Mouse (Mus musculus) stomach, embryonic 15.5 days (tissue): ENCODE measurements around the gene Tmem150b. TPM values are rescaled to one million over a fixed set of nuclear protein-coding genes. Genes with fewer than 3 reads are reported as not detected.
A peak's percentile ranks its signal among the peaks of the same experiment; 100 is the strongest.

Source experiments
- ATAC-seq: fragments of 200-750 bp; cut with Nextera tagmentation; 2 replicates; pipeline ENCODE4 v1.8.0; 2017; ENCODE audit warnings: low read depth, moderate number of reproducible peaks, moderate TSS enrichment; ENCODE audit not compliant: insufficient read depth, low FRiP score
- H3K27ac ChIP-seq: fragments of 300-500 bp; sonication (generic); 2 replicates; pipeline ENCODE4 v1.5.1; 2015; ENCODE audit warnings: mild to moderate bottlenecking, inconsistent platforms
- H3K27me3 ChIP-seq: fragments of 300-500 bp; sonication (generic); replicated peaks from 2 replicates; pipeline ENCODE4 v1.6.1; 2015; ENCODE audit warnings: inconsistent platforms
- H3K36me3 ChIP-seq: fragments of 300-500 bp; sonication (generic); 2 replicates; pipeline ENCODE4 v1.6.1; 2015; ENCODE audit warnings: inconsistent platforms
- H3K4me1 ChIP-seq: fragments of 300-500 bp; sonication (generic); 2 replicates; pipeline ENCODE4 v1.6.1; 2015; ENCODE audit warnings: inconsistent platforms
- H3K4me2 ChIP-seq: fragments of 300-500 bp; sonication (generic); 2 replicates; pipeline ENCODE4 v1.6.1; 2015; ENCODE audit warnings: mild to moderate bottlenecking, inconsistent platforms
- H3K4me3 ChIP-seq: fragments of 300-500 bp; sonication (generic); replicated peaks from 2 replicates; pipeline ENCODE4 v1.5.1; 2015; ENCODE audit warnings: inconsistent platforms
- H3K9ac ChIP-seq: fragments of 300-500 bp; sonication (generic); 2 replicates; pipeline ENCODE4 v1.6.1; 2015; ENCODE audit warnings: inconsistent platforms
- H3K9me3 ChIP-seq: fragments of 300-500 bp; sonication (generic); 2 replicates; pipeline ENCODE4 v1.6.1; 2016; ENCODE audit warnings: inconsistent platforms
- WGBS: fragments of 180-500 bp; shearing (Covaris S2); methylation state at CpG from one replicate; pipeline ENCODE4 v1.1.7; 2015; 5-methylcytosine and 5-hydroxymethylcytosine counted together
- polyA plus RNA-seq: library from polyadenylated mRNA; unstranded; fragments of >200 nt; fragmentation: Nextera tagmentation; extraction: Ambion mirVana; gene quantifications from 2 replicates; pipeline ENCODE4 v1.2.1, GENCODE M21; 2015

Tmem150b gene
- polyA plus RNA-seq, result 0.85 and 0.88 TPM in 2 replicates

DNA sequence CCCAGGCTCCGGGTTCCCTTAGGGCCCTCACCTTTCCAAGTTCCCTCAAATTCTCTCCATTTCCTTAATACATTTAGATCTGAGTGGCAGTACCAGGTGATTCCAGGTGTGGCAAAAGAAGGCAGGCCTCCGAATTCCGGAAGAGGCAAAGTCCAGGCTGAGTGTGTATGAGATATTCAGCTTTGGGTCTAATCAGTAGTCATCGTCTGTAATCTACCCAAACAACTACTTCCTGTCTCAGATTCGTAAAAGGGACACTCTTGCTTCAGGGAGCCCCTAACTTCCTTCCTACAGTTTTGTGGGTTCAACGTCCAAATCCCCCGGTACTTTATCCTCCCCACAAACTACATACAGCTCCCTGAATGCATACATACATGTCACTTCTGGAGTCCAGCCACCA lies at the start of gene Tmem150b:
Tmem150b (minus strand) TSS at position 81 of the 400 bp plus-strand sequence.
- peaks cover 10% of the 10 kb centered on the region; the same call in 1 of the 2 replicates for H3K4me1 ChIP-seq
- no peaks in the 10 kb centered on the region for H3K36me3 ChIP-seq
- ATAC-seq, result no peak
- H3K27ac ChIP-seq, result peak within 1 kb of the TSS; percentile 82
- no peaks in the 10 kb centered on the region for H3K27me3 ChIP-seq
- peak within 1 kb of the TSS; percentile 59 for H3K4me2 ChIP-seq
- no peaks in the 10 kb centered on the region for H3K9me3 ChIP-seq
- no peak within 1 kb of the TSS for H3K9ac ChIP-seq
- 66% methylated on average over 7 of the region's 7 CpGs for WGBS
- peak within 1 kb of the TSS; percentile 40 for H3K4me3 ChIP-seq

DNA sequence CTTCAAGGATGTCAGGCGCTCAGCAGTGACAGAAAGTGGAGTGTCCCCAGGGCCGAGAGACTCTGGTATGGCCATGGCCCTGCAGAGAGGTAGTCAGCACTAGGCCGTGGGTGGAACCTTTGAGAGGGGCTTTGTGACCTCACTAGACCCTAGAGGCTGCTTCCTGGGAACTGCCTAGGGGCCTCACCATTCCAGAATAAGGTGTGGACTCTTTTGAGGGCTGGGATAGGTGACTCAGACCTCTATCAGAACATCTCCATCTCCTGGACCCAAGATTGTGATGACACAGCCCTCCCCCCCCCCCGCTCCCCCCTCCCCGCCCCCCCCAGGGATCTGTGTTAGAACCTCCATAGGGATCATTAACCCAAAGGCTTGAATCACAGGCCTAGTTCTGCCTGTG lies 46.2 kb upstream of the Tmem150b start, which contains the start of gene Fam71e2:
Fam71e2 (minus strand) TSS at position 101 of the 400 bp plus-strand sequence.
- Histone ChIP-seq H3K4me2 (no peak within 1 kb of the TSS), H3K36me3 (no peaks in the 10 kb centered on the region), H3K27me3 (peaks cover 8% of the 10 kb centered on the region; the same call in 1 of the 2 replicates), H3K9ac (no peak within 1 kb of the TSS), H3K4me1 (no peaks in the 10 kb centered on the region), H3K9me3 (no peaks in the 10 kb centered on the region), H3K27ac (no peak within 1 kb of the TSS), H3K4me3 (no peak within 1 kb of the TSS)
- ATAC-seq, result no peak
- WGBS, result 73% methylated on average over 4 of the region's 5 CpGs

DNA sequence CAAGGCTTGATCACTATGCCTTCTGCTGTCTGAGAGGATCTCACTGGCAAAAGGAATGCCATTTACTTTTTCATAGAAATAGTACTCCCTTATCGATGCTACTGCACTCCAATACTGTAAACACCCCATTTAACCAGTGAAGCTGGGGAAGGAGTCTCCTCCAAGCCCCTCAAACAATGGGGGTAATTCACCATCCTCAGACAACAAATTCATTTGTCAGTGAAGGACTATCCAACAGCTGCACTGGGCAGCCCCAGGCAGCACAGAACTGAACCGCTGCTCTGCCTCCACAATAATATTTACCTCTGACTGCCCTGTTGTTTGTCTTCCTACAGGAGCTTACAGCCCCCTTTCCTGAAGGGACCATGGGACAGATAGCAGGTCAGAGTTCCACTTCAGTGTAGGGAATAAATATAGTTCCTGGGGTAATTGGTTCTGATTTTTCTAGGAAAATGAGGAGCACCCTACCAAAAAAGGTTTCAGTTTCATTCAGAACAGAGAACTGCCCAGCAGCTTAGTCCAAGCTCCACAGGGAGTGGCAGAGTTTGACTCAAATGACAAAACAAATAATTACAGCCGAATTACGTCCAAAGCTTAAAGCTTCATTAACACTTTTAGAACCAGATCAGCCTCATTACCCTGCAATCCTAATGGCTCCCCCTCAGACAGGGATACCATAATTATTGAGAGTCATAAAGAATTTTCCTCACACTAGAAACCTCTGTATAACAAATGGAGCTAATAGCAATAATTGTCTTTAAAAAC lies 40.1 kb upstream of the Tmem150b start:
- H3K9ac ChIP-seq, result no peak overlapping the region
- no peaks in the 10 kb centered on the region for H3K9me3 ChIP-seq
- H3K4me3 ChIP-seq, result no peak overlapping the region
- H3K4me2 ChIP-seq, result 0 out of 2 replicates have a peak overlapping the region, but pooled peaks have one; percentile 2
- no peak overlapping the region for H3K27ac ChIP-seq
- ATAC-seq, result no peak
- WGBS, result 12% methylated on average over 4 of the region's 4 CpGs
- H3K4me1 ChIP-seq, result no peaks in the 10 kb centered on the region
- no peaks in the 10 kb centered on the region for H3K27me3 ChIP-seq
- no peaks in the 10 kb centered on the region for H3K36me3 ChIP-seq

GRCm38 (mm10) chr7:4759670-4760069 lies 34.6 kb upstream of the Tmem150b start:
- 41% methylated on average over 1 of the region's 1 CpGs for WGBS
- H3K9ac ChIP-seq, result no peak overlapping the region

DNA sequence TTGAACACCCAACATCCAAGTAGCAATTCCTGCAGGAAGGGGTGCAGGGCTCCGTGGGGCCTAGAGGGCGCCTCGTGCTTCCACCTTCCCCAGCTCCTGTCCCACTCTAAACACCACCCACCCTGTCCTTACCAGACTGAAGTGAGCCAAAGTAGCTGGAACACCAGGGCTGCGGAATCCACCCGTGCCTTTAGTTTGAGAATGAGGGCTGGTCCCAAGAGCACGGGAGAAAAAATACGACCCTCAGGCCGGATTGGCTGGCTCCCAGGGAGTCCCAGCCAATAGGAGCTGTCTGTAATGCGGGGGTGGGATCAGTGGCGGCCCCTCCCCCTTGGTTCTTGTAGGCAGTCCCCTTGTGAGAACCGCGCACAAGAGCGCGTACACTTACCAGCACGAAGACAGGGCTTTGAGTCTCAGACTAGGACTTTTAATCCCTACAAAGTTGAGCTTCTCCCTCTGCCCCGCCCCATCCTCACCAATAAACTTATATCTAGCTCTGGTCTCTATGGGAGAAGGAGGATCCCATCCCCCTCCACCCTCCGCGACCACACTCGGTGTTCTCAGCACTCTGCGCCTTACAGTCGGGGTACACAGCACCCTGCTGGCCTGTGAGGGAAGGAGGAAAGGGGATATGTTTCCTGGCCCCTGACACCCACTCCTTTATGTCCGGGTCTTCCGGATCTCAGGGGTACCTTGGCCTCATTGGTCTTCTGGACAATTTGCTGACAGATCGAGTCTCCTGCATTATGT lies 27.9 kb upstream of the Tmem150b start, which contains the start of gene Cox6b2:
Cox6b2 (minus strand) TSS at position 274 of the 750 bp plus-strand sequence.
- Histone ChIP-seq H3K27ac (peak within 1 kb of the TSS; percentile 81), H3K4me1 (peaks cover 18% of the 10 kb centered on the region), H3K9ac (peak within 1 kb of the TSS; percentile 27; the same call in 1 of the 2 replicates), H3K4me3 (peak within 1 kb of the TSS; percentile 52), H3K27me3 (no peaks in the 10 kb centered on the region), H3K36me3 (no peaks in the 10 kb centered on the region), H3K4me2 (peak within 1 kb of the TSS; percentile 76), H3K9me3 (no peaks in the 10 kb centered on the region)
- WGBS, result 4% methylated on average over 24 of the region's 24 CpGs
- ATAC-seq, result peak; percentile 91

More at GRCm38 (mm10) chr7:4759670-4760069, 34.6 kb upstream of the Tmem150b start:
- no peak overlapping the region for H3K27ac ChIP-seq
- no peak for ATAC-seq
- H3K4me2 ChIP-seq, result no peak overlapping the region
- no peaks in the 10 kb centered on the region for H3K9me3 ChIP-seq
- H3K36me3 ChIP-seq, result no peaks in the 10 kb centered on the region
- no peaks in the 10 kb centered on the region for H3K27me3 ChIP-seq
- H3K4me1 ChIP-seq, result no peaks in the 10 kb centered on the region
- no peak overlapping the region for H3K4me3 ChIP-seq

DNA sequence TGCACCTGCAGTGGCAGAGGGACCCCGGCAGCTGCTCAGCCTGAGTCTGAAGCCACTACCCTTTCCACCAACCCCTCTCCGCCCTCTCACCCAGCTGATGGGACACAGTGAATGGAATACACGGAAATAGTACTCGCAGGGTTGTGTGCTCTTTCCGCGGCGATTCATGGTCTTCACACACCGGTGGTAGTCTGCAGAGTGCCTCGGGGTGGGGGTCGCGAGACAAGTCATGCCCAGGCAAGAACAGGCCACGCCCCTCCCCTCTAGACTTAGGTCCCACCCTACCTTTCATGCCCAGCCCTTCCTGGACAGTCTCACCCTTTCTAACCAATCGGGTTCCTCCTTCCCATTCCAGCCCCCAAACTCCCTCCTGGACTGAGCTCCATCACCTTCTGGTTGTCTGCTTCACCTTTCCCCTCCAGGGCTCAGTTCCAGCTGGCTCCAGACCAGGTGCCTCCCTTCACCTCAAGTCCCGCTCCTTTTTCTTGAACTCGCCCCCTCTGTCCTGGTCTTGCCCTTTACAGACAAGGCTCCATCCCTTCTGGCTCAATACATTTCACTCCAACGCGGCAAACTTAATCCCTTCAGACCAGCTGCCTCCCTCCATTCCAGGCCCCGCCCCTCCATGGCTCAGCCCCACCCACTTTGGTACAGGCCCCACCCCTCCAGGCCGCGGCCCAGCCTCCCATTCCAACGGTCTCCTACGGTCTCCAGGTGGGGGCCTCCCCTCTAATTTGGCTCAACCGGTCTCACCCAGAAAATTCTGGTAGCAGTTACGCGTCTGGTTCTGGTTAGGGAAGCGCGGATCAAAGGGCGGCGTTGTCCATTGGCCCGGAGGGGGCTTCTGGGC lies 27.1 kb upstream of the Tmem150b start:
- H3K27me3 ChIP-seq, result no peaks in the 10 kb centered on the region
- peak overlapping the region; percentile 76 for H3K4me2 ChIP-seq
- H3K4me3 ChIP-seq, result peak overlapping the region; percentile 52
- H3K9me3 ChIP-seq, result no peaks in the 10 kb centered on the region
- 0 out of 2 replicates have a peak, but pooled peaks cover under 1% of the 10 kb centered on the region for H3K36me3 ChIP-seq
- H3K4me1 ChIP-seq, result peaks cover 18% of the 10 kb centered on the region
- ATAC-seq, result peak; percentile 76
- H3K9ac ChIP-seq, result peak overlapping the region; percentile 27; the same call in 1 of the 2 replicates
- H3K27ac ChIP-seq, result peak overlapping the region; percentile 81
- WGBS, result 2% methylated on average over 30 of the region's 30 CpGs

DNA sequence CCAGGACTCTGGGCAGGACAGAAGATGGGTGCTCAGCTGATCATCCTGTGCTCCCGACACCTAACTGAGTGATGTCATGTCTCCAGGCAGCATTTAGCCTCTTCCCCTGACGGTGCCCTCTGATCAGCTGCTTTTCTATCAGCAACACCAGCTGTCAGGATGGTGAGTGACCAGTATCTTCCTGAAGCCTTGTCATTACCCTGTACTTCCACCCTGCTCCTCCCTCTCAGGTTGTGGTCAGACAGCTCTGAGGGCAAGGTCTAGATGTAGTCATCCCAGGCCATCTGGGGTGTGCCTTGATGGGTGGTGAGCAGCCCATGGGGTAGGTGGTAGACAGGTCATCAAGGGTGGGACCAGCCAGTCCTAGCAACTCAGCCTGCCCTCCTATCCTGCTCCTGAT lies 24.1 kb upstream of the Tmem150b start:
- ATAC-seq, result no peak
- Histone ChIP-seq H3K4me2 (no peak overlapping the region), H3K4me1 (peaks cover 18% of the 10 kb centered on the region), H3K27me3 (no peaks in the 10 kb centered on the region), H3K27ac (no peak overlapping the region), H3K36me3 (peaks cover 14% of the 10 kb centered on the region), H3K4me3 (no peak overlapping the region), H3K9me3 (no peaks in the 10 kb centered on the region), H3K9ac (no peak overlapping the region)
- 93% methylated on average over 2 of the region's 2 CpGs for WGBS

- ATAC-seq, result no peak
- WGBS, result 77% methylated on average over 4 of the region's 4 CpGs
- H3K27me3 ChIP-seq, result no peaks in the 10 kb centered on the region
- H3K9ac ChIP-seq, result no peak overlapping the region
- no peak overlapping the region for H3K27ac ChIP-seq
- no peaks in the 10 kb centered on the region for H3K9me3 ChIP-seq
- peaks cover 14% of the 10 kb centered on the region for H3K36me3 ChIP-seq
- H3K4me3 ChIP-seq, result no peak overlapping the region
- peaks cover 19% of the 10 kb centered on the region for H3K4me1 ChIP-seq
- no peak overlapping the region for H3K4me2 ChIP-seq
Measured at GRCm38 (mm10) chr7:4748321-4748720, 23.3 kb upstream of the Tmem150b start.

GRCm38 (mm10) chr7:4747156-4747899 lies 22.3 kb upstream of the Tmem150b start:
- no peaks in the 10 kb centered on the region for H3K9me3 ChIP-seq
- peak; percentile 19; the same call in 1 of the 2 replicates for ATAC-seq
- peaks cover 20% of the 10 kb centered on the region for H3K4me1 ChIP-seq
- H3K27ac ChIP-seq, result no peak overlapping the region
- H3K27me3 ChIP-seq, result no peaks in the 10 kb centered on the region
- H3K4me3 ChIP-seq, result no peak overlapping the region
- H3K36me3 ChIP-seq, result peaks cover 14% of the 10 kb centered on the region
- H3K4me2 ChIP-seq, result no peak overlapping the region
- 64% methylated on average over 9 of the region's 9 CpGs for WGBS
- H3K9ac ChIP-seq, result no peak overlapping the region

- no peaks in the 10 kb centered on the region for H3K27me3 ChIP-seq
- no peak for ATAC-seq
- H3K4me2 ChIP-seq, result no peak overlapping the region
- H3K36me3 ChIP-seq, result peaks cover 14% of the 10 kb centered on the region
- H3K4me3 ChIP-seq, result no peak overlapping the region
- no peak overlapping the region for H3K27ac ChIP-seq
- peaks cover 21% of the 10 kb centered on the region for H3K4me1 ChIP-seq
- WGBS, result 85% methylated on average over 22 of the region's 22 CpGs
- H3K9ac ChIP-seq, result no peak overlapping the region
- no peaks in the 10 kb centered on the region for H3K9me3 ChIP-seq
Measured at GRCm38 (mm10) chr7:4746326-4746980, 21.4 kb upstream of the Tmem150b start.
